ENCODE assay signal across 8 mouse cellular contexts in genomic region chr16:96718221-96718620, GRCm38 (mm10).
DNase-seq lines count a peak whose midpoint lies in the region; ATAC-seq lines count a peak whose summit lies in the region.

No protein-coding gene starts in this region.

- H3K27ac ChIP-seq in midbrain, embryonic 11.5 days (ENCODE audit: low read depth, low read length): no peak overlapping the region
- no peak overlapping the region for H3K27ac ChIP-seq in midbrain, embryonic 13.5 days

- H3K4me3 ChIP-seq in midbrain, embryonic 11.5 days (ENCODE audit: low read depth, low read length): no peak overlapping the region
- no peak overlapping the region for H3K4me3 ChIP-seq in midbrain, embryonic 13.5 days (replicated peaks)

- ATAC-seq in midbrain, embryonic 11.5 days (ENCODE audit: low FRiP score): no peak
- ATAC-seq in midbrain, embryonic 13.5 days: no peak

- no peaks in the 10 kb centered on the region for H3K36me3 ChIP-seq in midbrain, embryonic 11.5 days (ENCODE audit: control insufficient read depth, insufficient read depth, low read length)
- peaks cover 14% of the 10 kb centered on the region; the same call in 1 of the 2 replicates for H3K36me3 ChIP-seq in midbrain, embryonic 13.5 days

- no peak overlapping the region for H3K4me2 ChIP-seq in midbrain, embryonic 11.5 days
- no peak overlapping the region for H3K4me2 ChIP-seq in midbrain, embryonic 13.5 days (replicated peaks)

- no peak overlapping the region for H3K9ac ChIP-seq in midbrain, embryonic 11.5 days (ENCODE audit: low read length)
- H3K9ac ChIP-seq in midbrain, embryonic 13.5 days (replicated peaks): no peak overlapping the region

- H3K4me1 ChIP-seq in midbrain, embryonic 11.5 days (ENCODE audit: control insufficient read depth, insufficient read depth, low read length): no peaks in the 10 kb centered on the region
- H3K4me1 ChIP-seq in midbrain, embryonic 13.5 days (replicated peaks): peaks cover 11% of the 10 kb centered on the region

- peak; percentile 27 to 47 for DNase-seq in cerebellum, postnatal 14 days
- no peak for DNase-seq in cerebellum, adult 11-12 months
- peak; percentile 90 for DNase-seq in midbrain, embryonic 11.5 days (ENCODE audit: low spot score, missing footprints)
- peak; percentile 60 for DNase-seq in embryo, embryonic 10.5 days (ENCODE audit: low spot score)
- peak; percentile 51 for DNase-seq in retina, postnatal 1 day
- DNase-seq in spleen, postnatal 4 days (ENCODE audit: low spot score in 2 of 2): no peak
- no peak for DNase-seq in layer of hippocampus, adult 9-11 months

- 13% methylated on average over 2 of the region's 2 CpGs for WGBS in midbrain, embryonic 11.5 days
- 16% methylated on average over 2 of the region's 2 CpGs for WGBS in midbrain, embryonic 13.5 days

- H3K27me3 ChIP-seq in midbrain, embryonic 11.5 days (ENCODE audit: control insufficient read depth, insufficient read depth, low read length): no peaks in the 10 kb centered on the region
- no peaks in the 10 kb centered on the region for H3K27me3 ChIP-seq in midbrain, embryonic 13.5 days

- no peaks in the 10 kb centered on the region for H3K9me3 ChIP-seq in midbrain, embryonic 11.5 days (ENCODE audit: control insufficient read depth, low read length)
- no peaks in the 10 kb centered on the region for H3K9me3 ChIP-seq in midbrain, embryonic 13.5 days

Comparison
In these comparisons a context has a peak if more than half of its experiments do, and no peak if none do; other contexts are left out.
1. DNase-seq: peak in cerebellum, postnatal 14 days (2 of 2), midbrain, embryonic 11.5 days (single experiment), embryo, embryonic 10.5 days (single experiment) and retina, postnatal 1 day (single experiment); none in cerebellum, adult 11-12 months (single experiment), spleen, postnatal 4 days (0 of 2) and layer of hippocampus, adult 9-11 months (single experiment).